In genomic region chr6:31072559-31072958, GRCm38 (mm10) we compare ENCODE assay signal across 25 mouse cellular contexts.
DNase-seq lines count a peak whose midpoint lies in the region; TF ChIP-seq lines count a peak whose summit lies in the region.
"Had no signal": no experiment of that assay in that cellular context is flagged by ENCODE, and none has a peak within 500 bp of the region (broad histone marks: within the 10 kb centered on the region; RNA-seq: fewer than 3 reads in every experiment).

No protein-coding gene starts in this region.

- TF ChIP-seq POLR2A in thymus, adult 2 months (IDR thresholded peaks at IDR 0.05; ENCODE audit: control insufficient read depth, extremely low read depth, insufficient read depth, low read length, poor library complexity) = no peak
- no peak for TF ChIP-seq POLR2A in embryonic fibroblast, embryonic 13.5 days (IDR thresholded peaks at IDR 0.05; ENCODE audit: low read depth, low read length)

- no peak for TF ChIP-seq CTCF in gastrocnemius, adult 2 months (IDR thresholded peaks at IDR 0.05)
- TF ChIP-seq CTCF in thymus, adult 2 months (IDR thresholded peaks at IDR 0.05; ENCODE audit: borderline replicate concordance, control insufficient read depth, extremely low read depth, insufficient read depth, low read length, poor library complexity) = no peak
- TF ChIP-seq CTCF in embryonic fibroblast, embryonic 13.5 days (IDR thresholded peaks at IDR 0.05; ENCODE audit: borderline replicate concordance, insufficient read depth, low read length) = no peak

- peaks cover 25% of the 10 kb centered on the region for H3K4me1 ChIP-seq in thymus, adult 2 months (replicated peaks; ENCODE audit: control insufficient read depth, insufficient read depth, low read length)
- H3K4me1 ChIP-seq in embryonic fibroblast, embryonic 13.5 days (ENCODE audit: control insufficient read depth, insufficient read depth, low read length) = peaks cover 43% of the 10 kb centered on the region

- no peak for DNase-seq in gastrocnemius, adult 2 months
- no peak for DNase-seq in gastrocnemius, postnatal 36 days
- peak; percentile 31 for DNase-seq in thymus, postnatal 14 days
- DNase-seq in thymus, adult 2 months = no peak
- no peak for DNase-seq in retina, embryonic 14.5 days (ENCODE audit: low spot score)
- DNase-seq in spleen, postnatal 10 days (ENCODE audit: low spot score in 2 of 2) = no peak
- DNase-seq: adrenal gland, adult 2 months; adrenal gland, postnatal 14 days; cerebellum, adult 11 months; cerebellum, adult 9-11 months; cerebellum, postnatal 25 days; heart, adult 18-20 months; heart, postnatal 10 days; heart, postnatal 36 days had no signal

- no peak overlapping the region for H3K4me3 ChIP-seq in gastrocnemius, adult 2 months
- no peak overlapping the region for H3K4me3 ChIP-seq in thymus, adult 2 months (ENCODE audit: control insufficient read depth, insufficient read depth, low read length)
- no peak overlapping the region for H3K4me3 ChIP-seq in embryonic fibroblast, embryonic 13.5 days (ENCODE audit: insufficient read depth, low read length)
- H3K4me3 ChIP-seq: embryonic facial prominence, embryonic 12.5 days; embryonic facial prominence, embryonic 15.5 days; erythroblast, embryonic 14.5 days; forebrain, embryonic 12.5 days; forebrain, embryonic 15.5 days; heart, embryonic 12.5 days; heart, embryonic 15.5 days; hindbrain, embryonic 10.5 days; hindbrain, embryonic 13.5 days had no signal

- intact Hi-C loops in gastrocnemius, adult 2 months (cut with DNase I) = loop anchor here (5.0 kb wide), 1 partner anchor 380 kb away; no protein-coding TSS in a partner anchor
- intact Hi-C loops in gastrocnemius, postnatal 36 days (cut with DNase I) = loop anchor here (10.0 kb wide), 1 partner anchor 322 kb away; the partner anchor contains the start of gene Mkln1

- H3K27ac ChIP-seq in gastrocnemius, adult 2 months = peak overlapping the region; percentile 86
- no peak overlapping the region for H3K27ac ChIP-seq in thymus, adult 2 months (ENCODE audit: control insufficient read depth, insufficient read depth, low read length)
- H3K27ac ChIP-seq in embryonic fibroblast, embryonic 13.5 days (ENCODE audit: insufficient read depth, low read length) = 0 out of 2 replicates have a peak overlapping the region, but pooled peaks have one; percentile 81
- H3K27ac ChIP-seq: embryonic facial prominence, embryonic 12.5 days; embryonic facial prominence, embryonic 15.5 days; forebrain, embryonic 12.5 days; forebrain, embryonic 15.5 days; heart, embryonic 15.5 days; hindbrain, embryonic 10.5 days; hindbrain, embryonic 13.5 days had no signal

- no peaks in the 10 kb centered on the region for H3K27me3 ChIP-seq in thymus, adult 2 months (ENCODE audit: control insufficient read depth, insufficient read depth, low read length)
- H3K27me3 ChIP-seq: embryonic facial prominence, embryonic 12.5 days; embryonic facial prominence, embryonic 15.5 days; forebrain, embryonic 12.5 days; forebrain, embryonic 15.5 days; heart, embryonic 12.5 days; heart, embryonic 15.5 days; hindbrain, embryonic 13.5 days; Patski had no signal

- WGBS in thymus, adult 2 months = 6% methylated on average over 5 of the region's 5 CpGs

- H3K36me3 ChIP-seq in thymus, adult 2 months (ENCODE audit: control insufficient read depth, insufficient read depth, low read length) = no peaks in the 10 kb centered on the region
- H3K36me3 ChIP-seq: embryonic facial prominence, embryonic 12.5 days; embryonic facial prominence, embryonic 15.5 days; forebrain, embryonic 12.5 days; forebrain, embryonic 15.5 days; heart, embryonic 12.5 days; heart, embryonic 15.5 days; hindbrain, embryonic 10.5 days; hindbrain, embryonic 13.5 days had no signal
